Comparison of ENCODE assay signal across 37 mouse cellular contexts in genomic region chr2:9890906-9891305, GRCm38 (mm10). TPM values are rescaled to one million over a fixed set of nuclear protein-coding genes. Genes with fewer than 3 reads are reported as not detected.
DNase-seq lines count a peak whose midpoint lies in the region; ATAC-seq and TF ChIP-seq lines count a peak whose summit lies in the region.
"Had no signal": no experiment of that assay in that cellular context is flagged by ENCODE, and none has a peak within 500 bp of the region (broad histone marks: within the 10 kb centered on the region; RNA-seq: fewer than 3 reads in every experiment).

No protein-coding gene starts in this region.

- WGBS in forebrain, embryonic 10.5 days, result 4% methylated on average over 5 of the region's 5 CpGs
- 1% methylated on average over 5 of the region's 5 CpGs for WGBS in forebrain, embryonic 13.5 days
- 1% methylated on average over 5 of the region's 5 CpGs for WGBS in midbrain, embryonic 10.5 days
- 4% methylated on average over 5 of the region's 5 CpGs for WGBS in midbrain, embryonic 15.5 days
- WGBS in embryonic facial prominence, embryonic 10.5 days, result 3% methylated on average over 5 of the region's 5 CpGs

- no peak for TF ChIP-seq CTCF in CH12.LX (conservative IDR thresholded peaks at IDR 0.05 in 1 of 2, IDR thresholded peaks at IDR 0.05 in 1 of 2; ENCODE audit: low read depth in 2 of 2, low read length in 2 of 2)

- dilution Hi-C loops in CH12.LX (cut with MboI; ENCODE audit: extremely low pct_ligation_motif_present, extremely low pct_unique_long_range_greater_than_20kb, low sequenced_read_pairs), result no loop called here

- H3K36me3 ChIP-seq in forebrain, embryonic 10.5 days (replicated peaks), result no peaks in the 10 kb centered on the region
- no peaks in the 10 kb centered on the region for H3K36me3 ChIP-seq in forebrain, embryonic 13.5 days (ENCODE audit: poor library complexity, severe bottlenecking)
- no peaks in the 10 kb centered on the region for H3K36me3 ChIP-seq in midbrain, embryonic 10.5 days
- no peaks in the 10 kb centered on the region for H3K36me3 ChIP-seq in midbrain, embryonic 15.5 days (replicated peaks)
- no peaks in the 10 kb centered on the region for H3K36me3 ChIP-seq in CH12.LX (replicated peaks in 1 of 2; ENCODE audit: control insufficient read depth in 1 of 2, insufficient read depth in 1 of 2, low read length in 1 of 2)
- no peaks in the 10 kb centered on the region for H3K36me3 ChIP-seq in embryonic facial prominence, embryonic 10.5 days (replicated peaks)
- H3K36me3 ChIP-seq: embryonic facial prominence, embryonic 15.5 days; forebrain, embryonic 15.5 days; heart, embryonic 12.5 days; limb, embryonic 12.5 days; liver, embryonic 15.5 days; neural tube, embryonic 13.5 days had no signal

- H3K27ac ChIP-seq in forebrain, embryonic 10.5 days, result no peak overlapping the region
- H3K27ac ChIP-seq in forebrain, embryonic 13.5 days, result no peak overlapping the region
- H3K27ac ChIP-seq in midbrain, embryonic 10.5 days (replicated peaks), result no peak overlapping the region
- H3K27ac ChIP-seq in midbrain, embryonic 15.5 days, result no peak overlapping the region
- no peak overlapping the region for H3K27ac ChIP-seq in CH12.LX (ENCODE audit: insufficient read depth, low read depth)
- H3K27ac ChIP-seq in embryonic facial prominence, embryonic 10.5 days (replicated peaks), result no peak overlapping the region
- H3K27ac ChIP-seq: embryonic facial prominence, embryonic 15.5 days; forebrain, embryonic 15.5 days; gastrocnemius, adult 2 months; heart, adult 2 months; limb, embryonic 12.5 days; liver, embryonic 15.5 days; neural tube, embryonic 13.5 days had no signal

- peaks cover 32% of the 10 kb centered on the region for H3K4me1 ChIP-seq in forebrain, embryonic 10.5 days
- H3K4me1 ChIP-seq in forebrain, embryonic 13.5 days, result peaks cover 14% of the 10 kb centered on the region; the same call in 1 of the 2 replicates
- H3K4me1 ChIP-seq in midbrain, embryonic 10.5 days, result peaks cover 32% of the 10 kb centered on the region
- peaks cover 6% of the 10 kb centered on the region; the same call in 1 of the 2 replicates for H3K4me1 ChIP-seq in midbrain, embryonic 15.5 days
- H3K4me1 ChIP-seq in CH12.LX (ENCODE audit: control insufficient read depth in 1 of 2, insufficient read depth in 2 of 2), result peaks cover 3 to 9% of the 10 kb centered on the region in 2 experiments; a peak in 2 of 4 replicates
- peaks cover 29% of the 10 kb centered on the region for H3K4me1 ChIP-seq in embryonic facial prominence, embryonic 10.5 days

- peak; percentile 26 for DNase-seq in forebrain, embryonic 10.5 days (ENCODE audit: extremely low spot score, low spot score)
- peak; percentile 31 for DNase-seq in midbrain, embryonic 10.5 days (ENCODE audit: low spot score)
- no peak for DNase-seq in CH12.LX (ENCODE audit: extremely low read depth)
- peak; percentile 26 for DNase-seq in embryonic facial prominence, embryonic 10.5 days (ENCODE audit: low spot score)
- DNase-seq in gastrocnemius, postnatal 25 days, result no peak
- DNase-seq in c-Kit-positive CD71-positive TER-119-positive erythroid progenitor cells, embryonic 14.5 days (ENCODE audit: low spot score), result no peak
- DNase-seq: adrenal gland, postnatal 14 days; cerebellum, adult 8-10 months; cerebellum, postnatal 25 days; gastrocnemius, adult 2 months; heart, adult 2 months; kidney, adult 9 months; kidney, postnatal 14 days; lung, embryonic 14.5 days; lung, postnatal 14 days; right cerebral cortex, postnatal 25 days; thymus, postnatal 25 days had no signal

- H3K9ac ChIP-seq in forebrain, embryonic 13.5 days, result no peak overlapping the region
- no peak overlapping the region for H3K9ac ChIP-seq in midbrain, embryonic 15.5 days
- H3K9ac ChIP-seq in CH12.LX (ENCODE audit: insufficient read depth, low read depth), result no peak overlapping the region
- H3K9ac ChIP-seq: embryonic facial prominence, embryonic 15.5 days; forebrain, embryonic 15.5 days; heart, embryonic 12.5 days; limb, embryonic 12.5 days; liver, embryonic 15.5 days; lung, embryonic 14.5 days; neural tube, embryonic 13.5 days had no signal

- H3K4me2 ChIP-seq in forebrain, embryonic 13.5 days, result no peak overlapping the region
- H3K4me2 ChIP-seq in midbrain, embryonic 15.5 days, result no peak overlapping the region
- H3K4me2 ChIP-seq in CH12.LX (ENCODE audit: insufficient read depth, low read depth, poor library complexity, severe bottlenecking), result peak overlapping the region; percentile 36; the same call in 1 of the 2 replicates
- H3K4me2 ChIP-seq: embryonic facial prominence, embryonic 15.5 days; forebrain, embryonic 15.5 days; limb, embryonic 12.5 days; lung, embryonic 14.5 days; neural tube, embryonic 13.5 days had no signal

- TF ChIP-seq POLR2A in CH12.LX (IDR thresholded peaks at IDR 0.05; ENCODE audit: low read depth, low read length), result no peak

- H3K27me3 ChIP-seq in forebrain, embryonic 10.5 days (ENCODE audit: poor library complexity, severe bottlenecking), result peaks cover 98% of the 10 kb centered on the region
- peaks cover 97% of the 10 kb centered on the region for H3K27me3 ChIP-seq in forebrain, embryonic 13.5 days
- peaks cover 97% of the 10 kb centered on the region for H3K27me3 ChIP-seq in midbrain, embryonic 10.5 days (ENCODE audit: low read depth, poor library complexity, severe bottlenecking)
- H3K27me3 ChIP-seq in midbrain, embryonic 15.5 days (replicated peaks), result peaks cover 68% of the 10 kb centered on the region
- no peaks in the 10 kb centered on the region for H3K27me3 ChIP-seq in CH12.LX (replicated peaks)
- H3K27me3 ChIP-seq in embryonic facial prominence, embryonic 10.5 days (replicated peaks; ENCODE audit: low read depth, poor library complexity, severe bottlenecking), result peaks cover 98% of the 10 kb centered on the region
- H3K27me3 ChIP-seq: Patski had no signal

- no peaks in the 10 kb centered on the region for H3K9me3 ChIP-seq in forebrain, embryonic 10.5 days
- H3K9me3 ChIP-seq in forebrain, embryonic 13.5 days (replicated peaks), result no peaks in the 10 kb centered on the region
- no peaks in the 10 kb centered on the region for H3K9me3 ChIP-seq in midbrain, embryonic 10.5 days (replicated peaks)
- no peaks in the 10 kb centered on the region for H3K9me3 ChIP-seq in midbrain, embryonic 15.5 days
- no peaks in the 10 kb centered on the region for H3K9me3 ChIP-seq in CH12.LX (replicated peaks; ENCODE audit: low read length)
- H3K9me3 ChIP-seq in embryonic facial prominence, embryonic 10.5 days, result no peaks in the 10 kb centered on the region
- H3K9me3 ChIP-seq: embryonic facial prominence, embryonic 15.5 days; forebrain, embryonic 15.5 days; liver, embryonic 15.5 days; neural tube, embryonic 13.5 days had no signal

- no peak for ATAC-seq in forebrain, embryonic 13.5 days
- ATAC-seq in midbrain, embryonic 15.5 days (replicated peaks), result no peak
- ATAC-seq: forebrain, embryonic 15.5 days; intestine, postnatal 0 days; Patski had no signal

- H3K4me3 ChIP-seq in forebrain, embryonic 10.5 days, result no peak overlapping the region
- H3K4me3 ChIP-seq in forebrain, embryonic 13.5 days, result no peak overlapping the region
- H3K4me3 ChIP-seq in midbrain, embryonic 10.5 days, result no peak overlapping the region
- no peak overlapping the region for H3K4me3 ChIP-seq in midbrain, embryonic 15.5 days
- no peak overlapping the region for H3K4me3 ChIP-seq in CH12.LX (replicated peaks in 1 of 3; ENCODE audit: low read depth in 2 of 3, low read length in 2 of 3, poor library complexity in 1 of 3)
- no peak overlapping the region for H3K4me3 ChIP-seq in embryonic facial prominence, embryonic 10.5 days
- H3K4me3 ChIP-seq: forebrain, embryonic 15.5 days; gastrocnemius, adult 2 months; heart, adult 2 months; heart, embryonic 12.5 days; limb, embryonic 12.5 days; liver, embryonic 15.5 days; neural tube, embryonic 13.5 days had no signal

- no peak for TF ChIP-seq EP300 in CH12.LX (IDR thresholded peaks at IDR 0.05; ENCODE audit: low read length)

- in situ Hi-C loops in CH12.LX (cut with MboI; ENCODE audit: low pct_ligation_motif_present, low pct_unique_long_range_greater_than_20kb, low sequenced_read_pairs), result loop anchor here (25.0 kb wide), 1 partner anchor 429 kb away; no protein-coding TSS in a partner anchor

- no peaks in the 10 kb centered on the region for H3K79me2 ChIP-seq in CH12.LX (replicated peaks; ENCODE audit: control insufficient read depth, extremely low read depth, insufficient read depth, poor library complexity, severe bottlenecking)

- no peak for TF ChIP-seq RAD21 in CH12.LX (IDR thresholded peaks at IDR 0.05; ENCODE audit: low read depth, low read length)

RNA-seq across cellular contexts. Expression of gene Gata3, which starts 1.1 kb away (rescaled TPM):
- 4.2 and 7.3 TPM in 2 replicates for polyA plus RNA-seq in forebrain, embryonic 10.5 days (2016; fragmentation: Nextera tagmentation; extraction: Ambion mirVana)
- polyA plus RNA-seq in forebrain, embryonic 13.5 days (2015; fragmentation: Nextera tagmentation; extraction: Ambion mirVana), result 1.4 and 3.3 TPM in 2 replicates
- polyA plus RNA-seq in midbrain, embryonic 10.5 days (2016; fragmentation: Nextera tagmentation; extraction: Ambion mirVana), result 10.5 and 28.2 TPM in 2 replicates
- polyA plus RNA-seq in midbrain, embryonic 15.5 days (2015; fragmentation: Nextera tagmentation; extraction: Ambion mirVana), result 99.1 and 116 TPM in 2 replicates
- total RNA-seq in CH12.LX (2012; rRNA removed), result 0.08 and 0.34 TPM in 2 replicates
- total RNA-seq in CH12.LX (2014; rRNA removed), result 0.11 and 0.20 TPM in 2 replicates
- 0.50 and 0.63 TPM in 2 replicates for polyA plus RNA-seq in CH12.LX (2012; ENCODE audit: insufficient read length, low read depth)
- polyA plus RNA-seq in embryonic facial prominence, embryonic 10.5 days (2016; fragmentation: Nextera tagmentation; extraction: Ambion mirVana), result 24.5 and 29.1 TPM in 2 replicates
- total RNA-seq in gastrocnemius, postnatal 25 days (2021), result under 1 TPM; 0.43 to 0.54 TPM
- total RNA-seq: layer of hippocampus, adult 18-20 months; left cerebral cortex, adult 18-20 months; liver, adult 2 months had no signal

RNA-seq across cellular contexts. Expression of gene 9230102O04Rik, which starts 1.6 kb away (rescaled TPM):
- polyA plus RNA-seq in forebrain, embryonic 10.5 days (2016; fragmentation: Nextera tagmentation; extraction: Ambion mirVana), result 0.54 TPM in 1 of 2 replicates, not detected in the other
- polyA plus RNA-seq in forebrain, embryonic 13.5 days (2015; fragmentation: Nextera tagmentation; extraction: Ambion mirVana), result not detected in 2 replicates
- polyA plus RNA-seq in midbrain, embryonic 10.5 days (2016; fragmentation: Nextera tagmentation; extraction: Ambion mirVana), result 0.47 and 1.2 TPM in 2 replicates
- polyA plus RNA-seq in midbrain, embryonic 15.5 days (2015; fragmentation: Nextera tagmentation; extraction: Ambion mirVana), result 4.0 and 4.8 TPM in 2 replicates
- 0.17 and 0.38 TPM in 2 replicates for total RNA-seq in CH12.LX (2012; rRNA removed)
- total RNA-seq in CH12.LX (2014; rRNA removed), result not detected in 2 replicates
- polyA plus RNA-seq in CH12.LX (2012; ENCODE audit: insufficient read length, low read depth), result not detected in 2 replicates
- 0.82 TPM in 1 of 2 replicates, not detected in the other for polyA plus RNA-seq in embryonic facial prominence, embryonic 10.5 days (2016; fragmentation: Nextera tagmentation; extraction: Ambion mirVana)
- total RNA-seq in gastrocnemius, postnatal 25 days (2021), result not detected
- total RNA-seq: adrenal gland, postnatal 14 days; gastrocnemius, adult 2 months; gastrocnemius, postnatal 4 days; heart, adult 2 months; hematopoietic stem cell, adult 5-6 weeks; layer of hippocampus, adult 18-20 months; layer of hippocampus, postnatal 10 days; left cerebral cortex, adult 18-20 months; left cerebral cortex, postnatal 14 days; liver, adult 2 months had no signal
- polyA plus RNA-seq: forebrain, embryonic 15.5 days; heart, adult 2 months; heart, embryonic 12.5 days; heart, postnatal 0 days; intestine, postnatal 0 days; limb, embryonic 12.5 days; liver, adult 2 months; liver, embryonic 15.5 days; lung, embryonic 14.5 days; neural tube, embryonic 13.5 days; Patski; stomach, embryonic 16.5 days had no signal

RNA-seq across cellular contexts. Expression of gene 4930412O13Rik, which starts 9.9 kb away (rescaled TPM):
- polyA plus RNA-seq in forebrain, embryonic 10.5 days (2016; fragmentation: Nextera tagmentation; extraction: Ambion mirVana), result 0.42 and 0.50 TPM in 2 replicates
- not detected in 2 replicates for polyA plus RNA-seq in forebrain, embryonic 13.5 days (2015; fragmentation: Nextera tagmentation; extraction: Ambion mirVana)
- 0.31 and 1.1 TPM in 2 replicates for polyA plus RNA-seq in midbrain, embryonic 10.5 days (2016; fragmentation: Nextera tagmentation; extraction: Ambion mirVana)
- polyA plus RNA-seq in midbrain, embryonic 15.5 days (2015; fragmentation: Nextera tagmentation; extraction: Ambion mirVana), result 1.3 and 2.2 TPM in 2 replicates
- total RNA-seq in CH12.LX (2012; rRNA removed) (not detected in 2 replicates), CH12.LX (2014; rRNA removed) (not detected in 2 replicates)
- not detected in 2 replicates for polyA plus RNA-seq in CH12.LX (2012; ENCODE audit: insufficient read length, low read depth)
- polyA plus RNA-seq in embryonic facial prominence, embryonic 10.5 days (2016; fragmentation: Nextera tagmentation; extraction: Ambion mirVana), result 2.3 TPM in 2 replicates
- not detected for total RNA-seq in gastrocnemius, postnatal 25 days (2021)
- total RNA-seq: gastrocnemius, adult 2 months; gastrocnemius, postnatal 4 days; heart, adult 2 months; hematopoietic stem cell, adult 5-6 weeks; layer of hippocampus, adult 18-20 months; layer of hippocampus, postnatal 10 days; left cerebral cortex, adult 18-20 months; left cerebral cortex, postnatal 14 days; liver, adult 2 months; MEL had no signal
- polyA plus RNA-seq: forebrain, embryonic 15.5 days; heart, adult 2 months; heart, postnatal 0 days; intestine, postnatal 0 days; limb, embryonic 12.5 days; liver, adult 2 months; lung, embryonic 14.5 days; Patski; stomach, embryonic 16.5 days had no signal

Comparison
In these comparisons a context has a peak if more than half of its experiments do, and no peak if none do; other contexts are left out.
1. DNase-seq: peak in forebrain, embryonic 10.5 days (single experiment), midbrain, embryonic 10.5 days (single experiment) and embryonic facial prominence, embryonic 10.5 days (single experiment); none in CH12.LX (single experiment), gastrocnemius, postnatal 25 days (single experiment) and c-Kit-positive CD71-positive TER-119-positive erythroid progenitor cells, embryonic 14.5 days (single experiment).